Mouse (Mus musculus): ENCODE results near the gene Slc8a1. TPM values are rescaled to one million over a fixed set of nuclear protein-coding genes. Genes with fewer than 3 reads are reported as not detected.

Slc8a1 gene
- polyA plus RNA-seq, 1 experiment: 20.6 TPM

GRCm38 (mm10) chr17:81385476-81385875, 352.7 kb downstream of the Slc8a1 start:
- DNase-seq (ENCODE audit: low read depth): no peak

GRCm38 (mm10) chr17:81383461-81383860, 354.7 kb downstream of the Slc8a1 start:
- no peak for DNase-seq (ENCODE audit: low read depth)
- no peak for TF ChIP-seq POLR2A (IDR thresholded peaks at IDR 0.05; ENCODE audit: borderline replicate concordance, extremely low read depth, insufficient read depth, insufficient read length, poor library complexity, severe bottlenecking)
- no peak for TF ChIP-seq CTCF (IDR thresholded peaks at IDR 0.05; ENCODE audit: borderline replicate concordance, extremely low read depth, insufficient read depth, insufficient read length)

More at GRCm38 (mm10) chr17:81385476-81385875, 352.7 kb downstream of the Slc8a1 start:
- TF ChIP-seq POLR2A (IDR thresholded peaks at IDR 0.05; ENCODE audit: borderline replicate concordance, extremely low read depth, insufficient read depth, insufficient read length, poor library complexity, severe bottlenecking): no peak
- no peak for TF ChIP-seq CTCF (IDR thresholded peaks at IDR 0.05; ENCODE audit: borderline replicate concordance, extremely low read depth, insufficient read depth, insufficient read length)

GRCm38 (mm10) chr17:81378436-81378835, 359.7 kb downstream of the Slc8a1 start:
- TF ChIP-seq POLR2A (IDR thresholded peaks at IDR 0.05; ENCODE audit: borderline replicate concordance, extremely low read depth, insufficient read depth, insufficient read length, poor library complexity, severe bottlenecking): no peak
- TF ChIP-seq CTCF (IDR thresholded peaks at IDR 0.05; ENCODE audit: borderline replicate concordance, extremely low read depth, insufficient read depth, insufficient read length): no peak
- DNase-seq (ENCODE audit: low read depth): no peak

DNA sequence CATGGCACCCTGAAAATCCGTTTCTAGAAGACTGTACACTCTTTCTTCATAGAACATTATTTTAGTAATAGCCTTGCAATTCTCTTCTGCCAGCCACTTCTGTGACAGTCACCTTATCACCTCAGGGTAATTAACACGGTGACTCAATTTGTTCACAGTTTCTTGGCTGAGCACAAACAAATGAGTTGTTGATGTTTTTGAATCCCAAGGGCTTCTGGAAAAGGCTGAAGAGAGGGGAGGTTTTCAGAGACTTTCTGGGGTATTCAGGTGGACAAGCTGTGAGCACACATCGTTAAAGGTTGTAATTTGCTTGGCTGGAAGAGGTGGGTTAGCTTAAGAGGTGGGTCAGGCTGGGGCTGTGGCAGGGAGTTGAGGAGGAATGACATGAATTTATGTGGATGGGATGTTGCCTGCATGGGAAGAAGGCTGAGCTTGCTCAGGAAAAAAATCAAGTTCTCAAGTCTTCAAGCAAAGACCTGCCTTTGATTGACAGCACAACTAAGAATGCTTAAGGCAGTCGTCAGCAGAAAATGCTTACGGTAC, 360.3 kb downstream of the Slc8a1 start:
- no peak for TF ChIP-seq CTCF (IDR thresholded peaks at IDR 0.05; ENCODE audit: borderline replicate concordance, extremely low read depth, insufficient read depth, insufficient read length)
- no peak for TF ChIP-seq POLR2A (IDR thresholded peaks at IDR 0.05; ENCODE audit: borderline replicate concordance, extremely low read depth, insufficient read depth, insufficient read length, poor library complexity, severe bottlenecking)
- peak; percentile 66 for DNase-seq (ENCODE audit: low read depth)

DNA sequence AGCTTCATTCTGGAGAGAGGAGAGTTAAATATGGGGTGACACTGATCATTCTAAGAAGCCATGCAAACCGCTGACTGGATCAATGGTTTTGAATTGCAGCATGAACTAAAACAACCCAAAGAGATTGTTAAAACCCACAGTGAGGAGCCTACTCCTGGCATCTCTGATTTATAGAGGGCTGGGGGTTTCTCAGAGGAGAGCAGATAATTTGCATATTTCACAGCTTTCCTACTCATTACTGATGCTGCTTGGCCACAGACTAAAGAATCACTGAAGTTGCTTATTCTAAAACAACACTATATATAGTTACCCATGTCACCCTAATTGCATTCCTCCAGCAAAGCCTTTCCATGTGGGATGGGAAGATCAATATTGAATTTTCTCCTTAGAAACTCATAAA, 361.0 kb downstream of the Slc8a1 start:
- TF ChIP-seq POLR2A (IDR thresholded peaks at IDR 0.05; ENCODE audit: borderline replicate concordance, extremely low read depth, insufficient read depth, insufficient read length, poor library complexity, severe bottlenecking) (no peak), CTCF (IDR thresholded peaks at IDR 0.05; ENCODE audit: borderline replicate concordance, extremely low read depth, insufficient read depth, insufficient read length) (no peak)
- peak; percentile 56 for DNase-seq (ENCODE audit: low read depth)

GRCm38 (mm10) chr17:81375901-81376300, 362.3 kb downstream of the Slc8a1 start:
- no peak for TF ChIP-seq POLR2A (IDR thresholded peaks at IDR 0.05; ENCODE audit: borderline replicate concordance, extremely low read depth, insufficient read depth, insufficient read length, poor library complexity, severe bottlenecking)
- no peak for TF ChIP-seq CTCF (IDR thresholded peaks at IDR 0.05; ENCODE audit: borderline replicate concordance, extremely low read depth, insufficient read depth, insufficient read length)

GRCm38 (mm10) chr17:81369036-81369435, 369.1 kb downstream of the Slc8a1 start:
- DNase-seq (ENCODE audit: low read depth): peak; percentile 71
- TF ChIP-seq CTCF (IDR thresholded peaks at IDR 0.05; ENCODE audit: borderline replicate concordance, extremely low read depth, insufficient read depth, insufficient read length): no peak
- no peak for TF ChIP-seq POLR2A (IDR thresholded peaks at IDR 0.05; ENCODE audit: borderline replicate concordance, extremely low read depth, insufficient read depth, insufficient read length, poor library complexity, severe bottlenecking)

More at GRCm38 (mm10) chr17:81375901-81376300, 362.3 kb downstream of the Slc8a1 start:
- DNase-seq (ENCODE audit: low read depth): no peak

GRCm38 (mm10) chr17:81368503-81368902, 369.7 kb downstream of the Slc8a1 start:
- no peak for DNase-seq (ENCODE audit: low read depth)
- TF ChIP-seq CTCF (IDR thresholded peaks at IDR 0.05; ENCODE audit: borderline replicate concordance, extremely low read depth, insufficient read depth, insufficient read length): no peak
- TF ChIP-seq POLR2A (IDR thresholded peaks at IDR 0.05; ENCODE audit: borderline replicate concordance, extremely low read depth, insufficient read depth, insufficient read length, poor library complexity, severe bottlenecking): no peak

DNA sequence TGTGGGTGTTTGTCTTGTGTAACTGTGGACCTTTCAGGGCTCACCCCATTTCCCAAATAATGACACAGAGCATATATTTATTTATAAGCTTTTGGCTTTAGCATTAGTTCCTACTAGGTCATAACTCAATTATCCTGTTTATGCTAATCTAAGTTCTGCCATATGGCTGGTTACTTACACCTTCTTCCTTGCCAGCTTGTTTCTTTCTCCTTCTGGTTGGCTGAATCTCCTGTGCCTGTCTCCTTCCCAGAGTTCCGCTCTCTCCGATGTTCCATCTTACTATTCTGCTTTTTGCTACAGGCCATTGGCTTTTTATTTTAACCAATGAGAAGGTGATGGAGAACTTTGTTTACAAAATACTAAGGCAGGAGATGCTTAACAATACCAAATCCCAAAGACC, 374.8 kb downstream of the Slc8a1 start:
- no peak for TF ChIP-seq CTCF (IDR thresholded peaks at IDR 0.05; ENCODE audit: borderline replicate concordance, extremely low read depth, insufficient read depth, insufficient read length)
- no peak for TF ChIP-seq POLR2A (IDR thresholded peaks at IDR 0.05; ENCODE audit: borderline replicate concordance, extremely low read depth, insufficient read depth, insufficient read length, poor library complexity, severe bottlenecking)
- peak; percentile 64 for DNase-seq (ENCODE audit: low read depth)

DNA sequence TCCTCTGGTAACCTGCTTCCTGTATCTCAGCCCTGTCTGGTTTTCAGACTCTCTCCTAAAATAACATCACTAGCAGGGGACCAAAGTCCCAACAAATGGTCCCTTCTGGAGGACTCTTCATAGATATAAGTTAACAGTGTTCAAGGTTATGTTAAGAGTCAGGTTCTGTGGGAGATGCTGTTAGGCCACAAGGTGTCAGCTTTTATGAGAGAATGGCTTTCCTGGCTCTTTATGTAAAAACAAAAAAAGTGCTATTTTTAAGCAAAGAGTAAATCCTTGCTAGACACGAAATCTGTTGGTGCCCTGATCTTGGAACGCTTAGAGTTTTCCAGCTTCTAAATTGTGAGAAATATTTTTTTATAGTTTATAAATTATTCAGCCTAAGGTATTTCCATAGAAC, 377.6 kb downstream of the Slc8a1 start:
- no peak for TF ChIP-seq CTCF (IDR thresholded peaks at IDR 0.05; ENCODE audit: borderline replicate concordance, extremely low read depth, insufficient read depth, insufficient read length)
- no peak for TF ChIP-seq POLR2A (IDR thresholded peaks at IDR 0.05; ENCODE audit: borderline replicate concordance, extremely low read depth, insufficient read depth, insufficient read length, poor library complexity, severe bottlenecking)
- peak; percentile 41 for DNase-seq (ENCODE audit: low read depth)

DNA sequence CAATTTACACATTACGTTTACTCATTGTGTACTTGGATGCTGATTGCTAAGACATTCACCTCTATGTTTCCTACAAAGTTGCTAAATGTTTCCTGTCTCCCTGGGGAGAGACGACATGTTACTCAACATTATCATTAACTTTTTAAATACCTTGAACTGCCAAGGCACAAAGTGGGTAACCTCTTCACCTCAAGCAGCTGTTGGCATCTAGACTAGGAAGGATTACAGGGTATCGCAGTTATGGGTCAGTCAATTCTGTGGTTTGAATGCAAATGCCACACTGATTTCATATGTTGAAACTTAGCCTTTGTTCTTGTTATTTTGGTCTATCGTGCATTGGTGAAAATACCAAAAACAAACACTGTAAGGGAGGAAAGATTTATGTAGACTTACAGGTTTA, 378.1 kb downstream of the Slc8a1 start:
- TF ChIP-seq POLR2A (IDR thresholded peaks at IDR 0.05; ENCODE audit: borderline replicate concordance, extremely low read depth, insufficient read depth, insufficient read length, poor library complexity, severe bottlenecking) (no peak), CTCF (IDR thresholded peaks at IDR 0.05; ENCODE audit: borderline replicate concordance, extremely low read depth, insufficient read depth, insufficient read length) (no peak)
- DNase-seq (ENCODE audit: low read depth): no peak

DNA sequence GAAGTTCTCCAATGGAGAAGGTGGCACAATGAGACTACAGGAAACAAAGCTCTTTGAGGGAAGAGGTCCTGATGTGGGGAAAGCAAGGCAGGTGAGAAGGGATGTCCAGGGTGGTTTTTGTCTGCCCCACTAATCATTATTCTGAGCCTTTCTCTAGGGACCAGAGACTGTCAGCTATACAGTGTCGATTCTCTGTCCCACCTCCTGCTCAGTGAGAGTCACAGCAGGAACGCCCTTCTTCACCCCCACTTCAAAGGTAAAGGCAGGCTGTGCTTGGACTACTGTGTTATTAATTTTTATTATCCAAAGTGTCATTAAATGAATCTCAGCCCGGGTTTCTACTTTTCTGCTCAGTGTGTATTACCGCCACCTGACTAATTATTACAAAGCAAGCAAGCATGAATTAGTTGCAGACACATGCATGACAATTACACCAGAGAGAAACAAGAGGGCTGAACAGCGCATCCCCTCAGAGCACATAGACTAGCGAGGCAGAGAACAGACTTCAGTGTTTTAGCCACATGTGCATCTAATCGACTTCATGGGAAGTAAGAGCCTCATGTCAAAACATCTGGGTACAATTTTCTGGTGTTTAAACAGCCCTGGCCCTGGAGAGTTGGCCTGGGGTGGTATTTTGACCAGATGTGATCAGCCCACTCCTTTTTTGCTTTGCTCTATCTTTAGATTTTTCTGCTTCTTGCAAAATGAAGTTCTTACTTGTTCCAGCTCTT, 402.0 kb downstream of the Slc8a1 start:
- peak; percentile 22 for DNase-seq (ENCODE audit: low read depth)

More for the DNA sequence above, 402.0 kb downstream of the Slc8a1 start:
- TF ChIP-seq CTCF (IDR thresholded peaks at IDR 0.05; ENCODE audit: borderline replicate concordance, extremely low read depth, insufficient read depth, insufficient read length) (no peak), POLR2A (IDR thresholded peaks at IDR 0.05; ENCODE audit: borderline replicate concordance, extremely low read depth, insufficient read depth, insufficient read length, poor library complexity, severe bottlenecking) (no peak)

All from brain, embryonic 14.5 days (tissue).